Mouse (Mus musculus): ENCODE data around the gene Nradd. TPM values are rescaled to one million over a fixed set of nuclear protein-coding genes. Genes with fewer than 3 reads are reported as not detected.

Gene Nradd
- total and polyA plus RNA-seq, 3 experiments = 0.58 to 1.1 TPM; not detected in 1

DNA sequence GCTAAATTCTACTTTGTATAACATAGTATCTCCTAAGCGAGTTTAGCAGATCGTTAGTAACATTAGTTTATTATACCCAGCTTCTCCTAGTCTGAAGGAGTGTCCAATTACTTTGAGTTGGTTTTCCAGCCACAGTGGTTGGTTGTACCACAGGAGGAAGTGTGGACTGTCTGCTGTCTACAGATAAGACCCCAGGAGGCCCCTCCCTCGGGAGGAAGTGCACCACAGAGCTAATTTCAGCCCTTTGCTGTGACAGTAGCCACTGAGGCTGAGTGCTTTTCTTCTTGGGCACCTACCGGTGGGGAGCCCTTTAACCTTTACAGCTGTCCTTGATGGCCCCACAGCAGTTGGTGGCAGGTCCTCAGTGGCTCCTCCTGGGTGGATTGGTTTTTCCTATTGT lies 41.7 kb upstream of the Nradd start:
- peak; percentile 94 for DNase-seq (ENCODE audit: low read depth, low spot score)
- TF ChIP-seq TCF12 (IDR thresholded peaks at IDR 0.05; ENCODE audit: low read depth, low read length) (peak; percentile 98), POLR2A (IDR thresholded peaks at IDR 0.05; ENCODE audit: control insufficient read depth in 1 of 2, insufficient read depth in 1 of 2, low read depth in 1 of 2, low read length in 2 of 2, poor library complexity in 1 of 2) (no peak), MXI1 (IDR thresholded peaks at IDR 0.05; ENCODE audit: low read depth, low read length) (no peak), MAFK (IDR thresholded peaks at IDR 0.05; ENCODE audit: borderline replicate concordance, low read depth, low read length) (peak; percentile 51; the same call in 1 of the 2 replicates), MAZ (IDR thresholded peaks at IDR 0.05; ENCODE audit: low read depth, low read length) (peak; percentile 87), CTCF (IDR thresholded peaks at IDR 0.05 in 2 of 3, conservative IDR thresholded peaks at IDR 0.05 in 1 of 3; ENCODE audit: control insufficient read depth in 1 of 3, insufficient read depth in 1 of 3, low read depth in 2 of 3, low read length in 3 of 3, poor library complexity in 1 of 3, severe bottlenecking in 1 of 3) (no peak), BHLHE40 (IDR thresholded peaks at IDR 0.05; ENCODE audit: borderline replicate concordance, low read depth, low read length) (0 out of 2 replicates have a peak, but pooled peaks have one; percentile 15), TAL1 (IDR thresholded peaks at IDR 0.05; ENCODE audit: low read length) (peak; percentile 98), POLR2AphosphoS5 (IDR thresholded peaks at IDR 0.05; ENCODE audit: borderline replicate concordance, low read depth, low read length) (no peak), SIN3A (IDR thresholded peaks at IDR 0.05; ENCODE audit: low read length) (peak; percentile 78), TBP (IDR thresholded peaks at IDR 0.05; ENCODE audit: low read depth, low read length) (no peak), ETS1 (IDR thresholded peaks at IDR 0.05; ENCODE audit: low read depth, low read length) (peak; percentile 85), UBTF (IDR thresholded peaks at IDR 0.05; ENCODE audit: borderline replicate concordance, insufficient read depth, low read depth, low read length) (no peak), EP300 (IDR thresholded peaks at IDR 0.05; ENCODE audit: low read depth in 1 of 2, low read length in 2 of 2) (peak; percentile 93 to 96), JUND (IDR thresholded peaks at IDR 0.05; ENCODE audit: low read depth, low read length) (no peak), HCFC1 (IDR thresholded peaks at IDR 0.05; ENCODE audit: low read depth, low read length) (no peak), NRF1 (IDR thresholded peaks at IDR 0.05; ENCODE audit: insufficient read depth, low read depth, low read length, poor library complexity, severe bottlenecking) (no peak), CHD2 (IDR thresholded peaks at IDR 0.05; ENCODE audit: low read length) (no peak), ZKSCAN1 (IDR thresholded peaks at IDR 0.05; ENCODE audit: low read depth, low read length) (no peak), RCOR1 (IDR thresholded peaks at IDR 0.05; ENCODE audit: low read depth, low read length) (peak; percentile 96), GATA1 (IDR thresholded peaks at IDR 0.05; ENCODE audit: low read depth, low read length) (peak; percentile 97), MEF2A (IDR thresholded peaks at IDR 0.05; ENCODE audit: extremely low read depth, insufficient replicate concordance, low read depth, low read length, poor library complexity, severe bottlenecking) (0 out of 2 replicates have a peak, but pooled peaks have one; percentile 58)
- Histone ChIP-seq H3K36me3 (ENCODE audit: control insufficient read depth in 1 of 2, insufficient read depth in 2 of 2, low read length in 2 of 2) (peaks cover 0 to 40% of the 10 kb centered on the region in 2 experiments; a peak in 2 of 4 replicates), H3K4me1 (ENCODE audit: control insufficient read depth in 1 of 2, insufficient read depth in 2 of 2, low read length in 2 of 2) (peaks cover 17 to 38% of the 10 kb centered on the region in 2 experiments), H3K9me3 (replicated peaks; ENCODE audit: insufficient read depth, low read length) (no peaks in the 10 kb centered on the region), H3K4me3 (ENCODE audit: control insufficient read depth in 1 of 2, insufficient read depth in 1 of 2, low read depth in 2 of 2, low read length in 2 of 2) (0 out of 4 replicates have a peak overlapping the region, but pooled peaks of 1 of the 2 experiments have one; percentile 14), H3K27ac (ENCODE audit: control insufficient read depth, low read depth, low read length) (peak overlapping the region; percentile 64), H3K9ac (ENCODE audit: control insufficient read depth, low read depth, low read length, poor library complexity, severe bottlenecking) (no peak overlapping the region), H3K27me3 (ENCODE audit: control insufficient read depth in 1 of 2, insufficient read depth in 2 of 2, low read length in 2 of 2) (no peaks in the 10 kb centered on the region), H3K79me2 (ENCODE audit: control insufficient read depth, insufficient read depth, low read length, poor library complexity) (peaks cover 20% of the 10 kb centered on the region)
